Mouse (Mus musculus): ENCODE data around the gene Coro1b.

GRCm38 (mm10) chr19:4114551-4114950, 33.9 kb upstream of the Coro1b start:
- TF ChIP-seq CTCF (IDR thresholded peaks at IDR 0.05; ENCODE audit: low read depth), result no peak
- no peak for TF ChIP-seq EP300 (IDR thresholded peaks at IDR 0.05; ENCODE audit: low read depth)
